Mouse (Mus musculus) spleen, adult 18-20 months (tissue): ENCODE results near the gene Capza1.
"Not testable (repeated sequence)": the region's sequence is repeated elsewhere in the genome, so short reads cannot be mapped to it uniquely, and the experiment has no call there.

Experiments
- DNase-seq, 2 experiments: peaks; one replicate each; pipeline ENCODE4 v3.0.0; 2022; ENCODE audit warnings: mixed read lengths in 2 of 2

The Capza1 gene

GRCm38 (mm10) chr3:104816130-104816529 lies 48.2 kb downstream of the Capza1 start:
- no peak for DNase-seq

- DNase-seq, result no peak
Observed at GRCm38 (mm10) chr3:104815346-104815745, 49.0 kb downstream of the Capza1 start.

GRCm38 (mm10) chr3:104814746-104815145 lies 49.6 kb downstream of the Capza1 start:
- DNase-seq, result no peak

GRCm38 (mm10) chr3:104813227-104813626 lies 51.1 kb downstream of the Capza1 start:
- not testable (repeated sequence) for DNase-seq

GRCm38 (mm10) chr3:104812254-104812653 lies 52.1 kb downstream of the Capza1 start:
- DNase-seq, result no peak

GRCm38 (mm10) chr3:104811752-104812151 lies 52.6 kb downstream of the Capza1 start:
- DNase-seq, result no peak

GRCm38 (mm10) chr3:104805539-104805938 lies 58.8 kb downstream of the Capza1 start:
- DNase-seq, result no peak

GRCm38 (mm10) chr3:104804312-104804711 lies 60.0 kb downstream of the Capza1 start:
- no peak for DNase-seq

GRCm38 (mm10) chr3:104801481-104801880 lies 62.8 kb downstream of the Capza1 start:
- DNase-seq, result no peak

- DNase-seq, result no peak
Observed at GRCm38 (mm10) chr3:104800681-104801080, 63.6 kb downstream of the Capza1 start.

- no peak for DNase-seq
Observed at GRCm38 (mm10) chr3:104796430-104797082, 67.7 kb downstream of the Capza1 start.

- no peak for DNase-seq
Observed at GRCm38 (mm10) chr3:104795661-104796340, 68.5 kb downstream of the Capza1 start.

- DNase-seq, result no peak
Observed at GRCm38 (mm10) chr3:104794953-104795470, 69.3 kb downstream of the Capza1 start.

GRCm38 (mm10) chr3:104793871-104794828 lies 70.2 kb downstream of the Capza1 start:
- DNase-seq, result peak; percentile 45 to 46

- DNase-seq, result no peak
Observed at GRCm38 (mm10) chr3:104792360-104793270, 71.7 kb downstream of the Capza1 start.

- DNase-seq, result no peak
Observed at GRCm38 (mm10) chr3:104791671-104792070, 72.6 kb downstream of the Capza1 start.

GRCm38 (mm10) chr3:104791017-104791416 lies 73.3 kb downstream of the Capza1 start:
- DNase-seq, result no peak

- DNase-seq, result no peak
Observed at GRCm38 (mm10) chr3:104790401-104790937, 73.8 kb downstream of the Capza1 start.

GRCm38 (mm10) chr3:104789822-104790221 lies 74.5 kb downstream of the Capza1 start:
- no peak for DNase-seq

GRCm38 (mm10) chr3:104789312-104789605 lies 75.0 kb downstream of the Capza1 start:
- no peak for DNase-seq

GRCm38 (mm10) chr3:104788561-104789311 lies 75.6 kb downstream of the Capza1 start:
- DNase-seq, result peak; percentile 24 to 49
